Mouse (Mus musculus): ENCODE results near the gene Fars2. TPM values are rescaled to one million over a fixed set of nuclear protein-coding genes. Genes with fewer than 3 reads are reported as not detected.

Gene Fars2
- polyA plus RNA-seq, 1 experiment from 2014 or later = 31.4 TPM

DNA sequence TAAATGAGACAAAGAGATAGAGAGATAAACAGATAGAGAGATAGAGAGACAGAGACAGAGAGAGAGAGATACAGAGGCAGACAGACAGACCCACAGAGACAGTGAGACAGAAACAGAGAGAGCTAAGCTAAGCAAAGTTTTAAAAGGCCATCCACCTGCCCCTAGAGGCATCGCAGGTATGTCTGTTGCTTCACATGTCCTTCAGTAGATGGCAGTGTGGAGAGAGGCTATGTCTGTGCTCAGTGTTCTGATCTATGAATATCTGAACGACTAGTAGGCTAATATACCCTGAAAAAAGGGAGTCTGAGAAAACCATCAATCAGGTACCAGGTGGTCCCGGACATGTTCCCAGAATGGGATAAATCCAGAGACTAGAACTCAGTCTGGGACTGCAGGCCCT is 537.0 kb downstream of the Fars2 start:
- ATAC-seq (ENCODE audit: low read depth) = no peak
- 50% methylated on average over 3 of the region's 3 CpGs for WGBS (ENCODE audit: insufficient replicate concordance)
- no peaks in the 10 kb centered on the region for H3K36me3 ChIP-seq
- no peaks in the 10 kb centered on the region for H3K27me3 ChIP-seq
- H3K27ac ChIP-seq = no peak overlapping the region
- no peak overlapping the region for H3K4me2 ChIP-seq
- H3K9me3 ChIP-seq (replicated peaks) = no peaks in the 10 kb centered on the region
- no peak overlapping the region for H3K9ac ChIP-seq
- H3K4me3 ChIP-seq (replicated peaks) = no peak overlapping the region
- DNase-seq = no peak
- no peaks in the 10 kb centered on the region for H3K4me1 ChIP-seq (replicated peaks)

DNA sequence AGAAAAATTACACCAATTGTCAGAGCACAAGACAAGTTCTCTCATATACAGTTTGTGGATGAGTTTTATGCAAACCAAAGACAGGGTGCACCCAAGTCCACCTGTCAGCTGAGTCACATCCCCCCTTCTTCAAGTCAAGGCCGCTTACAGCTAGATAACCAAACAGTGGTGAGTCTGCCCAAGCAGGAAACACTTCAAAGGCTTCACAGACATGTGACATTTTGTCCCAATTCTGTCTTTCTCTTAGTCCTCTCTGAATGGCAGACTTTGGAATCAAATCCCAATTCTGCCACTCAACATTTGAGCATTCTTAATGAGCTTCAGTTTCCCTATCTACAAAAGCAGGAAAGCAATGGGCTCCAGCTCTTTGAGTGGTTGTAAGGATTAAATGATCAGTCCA is 562.1 kb downstream of the Fars2 start:
- Histone ChIP-seq H3K4me2 (no peak overlapping the region), H3K27me3 (no peaks in the 10 kb centered on the region), H3K9ac (no peak overlapping the region), H3K4me1 (replicated peaks) (no peaks in the 10 kb centered on the region), H3K36me3 (no peaks in the 10 kb centered on the region), H3K9me3 (replicated peaks) (no peaks in the 10 kb centered on the region), H3K27ac (no peak overlapping the region), H3K4me3 (replicated peaks) (no peak overlapping the region)
- ATAC-seq (ENCODE audit: low read depth) = no peak
- DNase-seq = no peak
- WGBS (ENCODE audit: insufficient replicate concordance) = 27% methylated on average over 1 of the region's 1 CpGs

DNA sequence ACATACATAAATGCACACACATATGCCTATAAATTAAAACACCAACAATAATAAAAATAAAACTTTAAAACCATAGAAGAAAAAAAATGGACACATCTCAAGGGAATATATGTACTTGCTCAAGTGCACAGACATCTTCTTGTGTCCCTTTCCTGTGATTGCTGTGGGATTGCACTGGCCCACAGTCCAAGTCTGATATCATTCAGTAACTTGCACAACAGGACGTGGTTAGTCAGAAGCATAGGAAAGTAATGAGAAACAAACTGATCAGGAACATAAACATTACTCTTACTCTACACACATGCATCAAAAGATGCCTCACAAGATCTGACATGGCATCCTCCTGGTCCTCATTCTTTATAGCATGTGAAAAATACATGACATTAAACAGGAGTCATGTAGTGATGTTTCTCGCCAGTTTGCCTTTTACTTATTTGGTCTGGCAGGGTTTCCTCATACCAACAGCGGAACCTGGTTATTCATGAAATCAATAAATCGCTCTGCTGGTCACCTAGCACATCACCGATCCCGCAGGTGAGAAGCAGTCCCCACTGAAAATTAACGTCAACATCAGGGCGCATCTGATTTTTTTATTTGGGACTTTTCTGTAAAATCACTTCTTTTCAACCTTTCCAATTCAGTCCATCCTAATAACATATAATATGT is 563.6 kb downstream of the Fars2 start:
- DNase-seq (no peak), ATAC-seq (ENCODE audit: low read depth) (no peak)
- Histone ChIP-seq H3K27ac (no peak overlapping the region), H3K9me3 (replicated peaks) (no peaks in the 10 kb centered on the region), H3K36me3 (no peaks in the 10 kb centered on the region), H3K9ac (no peak overlapping the region), H3K4me2 (no peak overlapping the region), H3K27me3 (no peaks in the 10 kb centered on the region), H3K4me1 (replicated peaks) (no peaks in the 10 kb centered on the region), H3K4me3 (replicated peaks) (no peak overlapping the region)
- WGBS (ENCODE audit: insufficient replicate concordance) = 68% methylated on average over 8 of the region's 8 CpGs

- WGBS (ENCODE audit: insufficient replicate concordance) = 57% methylated on average over 4 of the region's 4 CpGs
- no peak for ATAC-seq (ENCODE audit: low read depth)
Observed at GRCm38 (mm10) chr13:36683581-36683980, 566.4 kb downstream of the Fars2 start.

GRCm38 (mm10) chr13:36695516-36696201 is 578.4 kb downstream of the Fars2 start:
- 25% methylated on average over 7 of the region's 7 CpGs for WGBS (ENCODE audit: insufficient replicate concordance)
- Histone ChIP-seq H3K27me3 (no peaks in the 10 kb centered on the region), H3K4me1 (replicated peaks) (no peaks in the 10 kb centered on the region), H3K4me3 (replicated peaks) (no peak overlapping the region), H3K9ac (no peak overlapping the region), H3K4me2 (no peak overlapping the region), H3K27ac (no peak overlapping the region), H3K9me3 (replicated peaks) (no peaks in the 10 kb centered on the region), H3K36me3 (no peaks in the 10 kb centered on the region)
- no peak for DNase-seq
- no peak for ATAC-seq (ENCODE audit: low read depth)

More at GRCm38 (mm10) chr13:36683581-36683980, 566.4 kb downstream of the Fars2 start:
- Histone ChIP-seq H3K4me3 (replicated peaks) (no peak overlapping the region), H3K4me2 (no peak overlapping the region), H3K36me3 (no peaks in the 10 kb centered on the region), H3K27me3 (no peaks in the 10 kb centered on the region), H3K9ac (no peak overlapping the region), H3K9me3 (replicated peaks) (no peaks in the 10 kb centered on the region), H3K4me1 (replicated peaks) (no peaks in the 10 kb centered on the region), H3K27ac (no peak overlapping the region)
- DNase-seq = no peak

DNA sequence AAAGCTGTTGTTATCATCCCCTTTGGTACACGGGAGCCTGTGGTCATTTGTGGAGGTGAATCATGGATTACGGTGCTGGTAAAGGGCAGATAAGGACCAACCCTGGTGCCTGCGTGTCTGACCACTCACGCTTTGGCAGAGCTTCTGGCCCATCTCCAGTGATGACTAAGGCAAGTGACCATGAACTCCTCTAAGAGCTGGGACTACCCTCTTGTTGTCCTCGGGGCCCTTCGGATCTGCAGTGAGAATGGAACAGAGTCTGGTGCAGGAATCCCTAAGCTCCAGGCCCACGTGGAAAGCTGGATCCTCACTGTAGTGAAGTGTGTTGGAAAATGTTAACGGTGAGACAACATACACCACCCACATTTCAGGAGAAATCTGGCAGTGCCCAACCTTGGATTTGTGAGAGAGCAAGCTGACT is 579.1 kb downstream of the Fars2 start:
- Histone ChIP-seq H3K9me3 (replicated peaks) (no peaks in the 10 kb centered on the region), H3K4me2 (no peak overlapping the region), H3K27ac (no peak overlapping the region), H3K4me3 (replicated peaks) (no peak overlapping the region), H3K9ac (no peak overlapping the region), H3K27me3 (no peaks in the 10 kb centered on the region), H3K36me3 (no peaks in the 10 kb centered on the region), H3K4me1 (replicated peaks) (no peaks in the 10 kb centered on the region)
- 56% methylated on average over 8 of the region's 8 CpGs for WGBS (ENCODE audit: insufficient replicate concordance)
- DNase-seq (no peak), ATAC-seq (ENCODE audit: low read depth) (no peak)

DNA sequence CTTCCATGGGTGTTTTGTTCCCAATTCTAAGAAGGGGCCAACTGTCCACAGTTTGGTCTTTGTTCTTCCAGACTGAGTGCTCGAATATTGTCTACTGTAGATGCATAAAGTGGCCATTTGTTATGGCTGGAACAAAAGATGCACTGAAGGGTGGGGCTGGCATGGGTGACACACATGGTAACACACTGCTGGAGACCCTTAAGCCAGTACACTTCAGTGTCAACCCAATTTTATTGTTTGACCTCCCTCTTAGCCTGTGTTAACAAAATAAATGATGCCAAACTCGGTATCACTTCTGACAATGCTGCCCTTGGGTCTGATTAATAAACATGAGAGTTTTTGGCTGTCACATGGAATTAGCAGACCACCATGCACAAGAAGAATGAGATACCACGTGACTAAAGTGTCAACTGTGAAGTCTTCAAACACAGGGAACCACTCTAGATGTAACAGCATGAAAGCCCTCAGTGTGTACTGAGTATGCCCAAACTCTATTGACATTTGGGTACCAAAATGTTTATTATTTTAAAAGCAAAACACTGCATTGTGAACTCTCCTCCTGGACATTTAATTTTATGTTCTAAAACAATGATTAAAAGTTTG is 590.0 kb downstream of the Fars2 start:
- no peak overlapping the region for H3K4me2 ChIP-seq
- ATAC-seq (ENCODE audit: low read depth) (no peak), DNase-seq (no peak)
- H3K4me3 ChIP-seq (replicated peaks) = no peak overlapping the region
- H3K9ac ChIP-seq = no peak overlapping the region
- no peaks in the 10 kb centered on the region for H3K4me1 ChIP-seq (replicated peaks)
- H3K9me3 ChIP-seq (replicated peaks) = no peaks in the 10 kb centered on the region
- H3K27me3 ChIP-seq = no peaks in the 10 kb centered on the region
- 41% methylated on average over 3 of the region's 3 CpGs for WGBS (ENCODE audit: insufficient replicate concordance)
- H3K27ac ChIP-seq = no peak overlapping the region
- H3K36me3 ChIP-seq = no peaks in the 10 kb centered on the region

GRCm38 (mm10) chr13:36714101-36714500 is 596.9 kb downstream of the Fars2 start:
- no peaks in the 10 kb centered on the region for H3K4me1 ChIP-seq (replicated peaks)
- no peak for DNase-seq
- no peak overlapping the region for H3K4me2 ChIP-seq
- H3K27me3 ChIP-seq = no peaks in the 10 kb centered on the region
- no peak overlapping the region for H3K4me3 ChIP-seq (replicated peaks)
- H3K9ac ChIP-seq = no peak overlapping the region
- no peaks in the 10 kb centered on the region for H3K36me3 ChIP-seq
- 50% methylated on average over 2 of the region's 2 CpGs for WGBS (ENCODE audit: insufficient replicate concordance)
- ATAC-seq (ENCODE audit: low read depth) = no peak
- H3K27ac ChIP-seq = no peak overlapping the region
- H3K9me3 ChIP-seq (replicated peaks) = no peaks in the 10 kb centered on the region

GRCm38 (mm10) chr13:36716708-36717107 is 599.5 kb downstream of the Fars2 start:
- no peak for DNase-seq
- Histone ChIP-seq H3K9me3 (replicated peaks) (no peaks in the 10 kb centered on the region), H3K4me3 (replicated peaks) (no peak overlapping the region), H3K27ac (no peak overlapping the region), H3K9ac (no peak overlapping the region), H3K27me3 (peaks cover 13% of the 10 kb centered on the region), H3K4me1 (replicated peaks) (no peaks in the 10 kb centered on the region), H3K4me2 (no peak overlapping the region), H3K36me3 (no peaks in the 10 kb centered on the region)
- no peak for ATAC-seq (ENCODE audit: low read depth)
- WGBS (ENCODE audit: insufficient replicate concordance) = 44% methylated on average over 2 of the region's 2 CpGs

- Histone ChIP-seq H3K36me3 (no peaks in the 10 kb centered on the region), H3K27me3 (peaks cover 20% of the 10 kb centered on the region), H3K4me2 (no peak overlapping the region), H3K4me3 (replicated peaks) (no peak overlapping the region), H3K27ac (no peak overlapping the region), H3K9me3 (replicated peaks) (no peaks in the 10 kb centered on the region), H3K4me1 (replicated peaks) (no peaks in the 10 kb centered on the region), H3K9ac (no peak overlapping the region)
- WGBS (ENCODE audit: insufficient replicate concordance) = 41% methylated on average over 3 of the region's 3 CpGs
- DNase-seq = no peak
- no peak for ATAC-seq (ENCODE audit: low read depth)
Observed at GRCm38 (mm10) chr13:36717376-36717775, 600.2 kb downstream of the Fars2 start.

- Histone ChIP-seq H3K36me3 (no peaks in the 10 kb centered on the region), H3K9ac (no peak overlapping the region), H3K27ac (no peak overlapping the region), H3K27me3 (peaks cover 51% of the 10 kb centered on the region), H3K9me3 (replicated peaks) (no peaks in the 10 kb centered on the region), H3K4me1 (replicated peaks) (peaks cover 5% of the 10 kb centered on the region; the same call in 1 of the 2 replicates), H3K4me3 (replicated peaks) (no peak overlapping the region), H3K4me2 (no peak overlapping the region)
- ATAC-seq (ENCODE audit: low read depth) (no peak), DNase-seq (no peak)
- WGBS (ENCODE audit: insufficient replicate concordance) = 71% methylated on average over 5 of the region's 5 CpGs
Observed at GRCm38 (mm10) chr13:36720297-36721017, 603.2 kb downstream of the Fars2 start.

Measured in liver, embryonic 13.5 days (tissue).